Mouse (Mus musculus) lung, embryonic 16.5 days (tissue): Measurements from ENCODE around the gene Qars. TPM values are rescaled to one million over a fixed set of nuclear protein-coding genes. Genes with fewer than 3 reads are reported as not detected.

Source experiments
- ATAC-seq: fragments of 200-750 bp; cut with Nextera tagmentation; 2 replicates; pipeline ENCODE4 v1.8.0; 2017; ENCODE audit warnings: low read depth, mild to moderate bottlenecking, moderate library complexity
- H3K27ac ChIP-seq: fragments of 300-500 bp; sonication (generic); 2 replicates; pipeline ENCODE4 v1.5.1; 2014; ENCODE audit warnings: mild to moderate bottlenecking, control low read depth, low read length
- H3K27me3 ChIP-seq: fragments of 300-500 bp; sonication (generic); 2 replicates; pipeline ENCODE4 v1.6.1; 2014; ENCODE audit warnings: low read depth, low read length, mixed read lengths; ENCODE audit not compliant: control insufficient read depth, insufficient read depth
- H3K36me3 ChIP-seq: fragments of 300-500 bp; sonication (generic); 2 replicates; pipeline ENCODE4 v1.6.1; 2014; ENCODE audit warnings: low read length; ENCODE audit not compliant: control insufficient read depth, insufficient read depth
- H3K4me1 ChIP-seq: fragments of 300-500 bp; sonication (generic); replicated peaks from 2 replicates; pipeline ENCODE4 v1.6.1; 2014; ENCODE audit warnings: low read length, mixed read lengths; ENCODE audit not compliant: control insufficient read depth, insufficient read depth
- H3K4me2 ChIP-seq: fragments of 300-500 bp; sonication (generic); 2 replicates; pipeline ENCODE4 v1.6.1; 2014; ENCODE audit warnings: low read depth, low read length, control low read depth
- H3K4me3 ChIP-seq: fragments of 300-500 bp; sonication (generic); 2 replicates; pipeline ENCODE4 v1.5.1; 2014; ENCODE audit warnings: mild to moderate bottlenecking, low read length, control low read depth
- H3K9ac ChIP-seq: fragments of 300-500 bp; sonication (generic); 2 replicates; pipeline ENCODE4 v1.6.1; 2014; ENCODE audit warnings: low read length, control low read depth
- H3K9me3 ChIP-seq: fragments of 300-500 bp; sonication (generic); 2 replicates; pipeline ENCODE4 v1.6.1; 2016; ENCODE audit warnings: low read length; ENCODE audit not compliant: control insufficient read depth
- WGBS: fragments of 180-500 bp; shearing (Covaris S2); extraction: QIAGEN DNeasy Blood & Tissue Kit; methylation state at CpG from one replicate; pipeline ENCODE4 v1.1.7; 2014; 5-methylcytosine and 5-hydroxymethylcytosine counted together
- polyA plus RNA-seq: library from polyadenylated mRNA; unstranded; fragments of >200 nt; fragmentation: Nextera tagmentation; extraction: Ambion mirVana; gene quantifications from 2 replicates; pipeline ENCODE4 v1.2.1, GENCODE M21; 2015

The Qars gene
- polyA plus RNA-seq, 1 experiment from 2014 or later: 97.4 TPM

DNA sequence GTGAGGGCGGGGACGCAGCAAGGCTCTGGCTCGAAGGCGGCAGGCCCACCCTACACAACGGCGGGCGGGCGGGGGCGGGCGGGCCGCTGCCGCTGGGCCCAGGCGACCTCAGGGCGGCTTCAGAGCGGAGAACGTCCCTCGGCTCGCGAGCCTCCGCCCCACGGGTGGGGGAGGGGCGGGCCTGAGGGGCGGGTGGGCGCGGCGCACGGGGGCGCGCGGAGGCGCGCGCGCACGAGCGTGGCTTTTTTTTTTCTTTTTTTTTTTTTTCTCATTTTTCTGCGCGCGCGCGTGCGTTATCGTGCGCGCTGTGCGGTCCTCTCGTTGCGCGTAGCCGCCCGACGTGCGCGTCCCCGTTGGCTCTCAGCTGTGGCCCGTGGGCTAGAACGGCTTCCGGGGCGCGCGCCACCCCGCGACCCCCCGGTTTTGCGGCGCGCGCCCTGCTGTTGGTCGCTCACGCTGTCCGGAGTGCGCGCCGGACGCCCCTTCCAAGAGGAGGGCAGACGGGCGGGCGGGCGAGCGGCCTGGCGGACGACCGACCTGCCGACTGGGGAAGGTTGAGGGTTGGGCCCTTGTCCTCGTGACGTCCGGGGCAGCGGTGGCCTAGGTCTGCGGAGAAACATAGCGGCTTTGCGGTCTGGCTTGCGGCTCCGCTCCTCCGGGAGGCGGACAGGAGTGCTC lies 9.9 kb downstream of the Qars start:
- peak overlapping the region; percentile 61 for H3K4me2 ChIP-seq
- H3K27ac ChIP-seq: peak overlapping the region; percentile 99
- peak overlapping the region; percentile 100 for H3K4me3 ChIP-seq
- peaks cover 24% of the 10 kb centered on the region for H3K36me3 ChIP-seq
- peak overlapping the region; percentile 98 for H3K9ac ChIP-seq
- peaks cover 12% of the 10 kb centered on the region for H3K4me1 ChIP-seq
- peak; percentile 85 for ATAC-seq
- no peaks in the 10 kb centered on the region for H3K9me3 ChIP-seq
- no peaks in the 10 kb centered on the region for H3K27me3 ChIP-seq
- WGBS: under 1% methylated on average over 54 of the region's 95 CpGs

DNA sequence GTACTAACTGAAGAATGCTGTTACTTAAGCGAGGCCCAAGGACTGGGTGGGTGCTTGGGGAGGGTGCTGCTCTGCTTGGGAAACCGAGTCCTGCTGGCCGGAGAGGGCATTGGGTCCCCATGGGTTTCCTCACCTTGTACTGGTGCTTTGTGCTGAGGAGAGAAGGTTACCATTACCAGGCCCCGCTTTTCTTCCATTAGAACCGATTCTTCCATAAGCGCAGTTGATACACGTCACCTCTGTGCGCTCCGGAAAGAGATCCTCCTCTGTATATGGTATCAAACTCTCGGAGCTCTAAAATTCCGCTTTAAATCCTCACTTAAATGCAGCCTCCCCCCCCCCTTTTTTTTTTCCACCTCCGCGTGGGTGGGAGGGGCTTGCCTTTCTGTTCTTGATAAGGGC lies 10.4 kb downstream of the Qars start:
- Histone ChIP-seq H3K4me1 (peaks cover 12% of the 10 kb centered on the region), H3K4me2 (peak overlapping the region; percentile 61), H3K9me3 (no peaks in the 10 kb centered on the region), H3K27me3 (no peaks in the 10 kb centered on the region), H3K9ac (peak overlapping the region; percentile 98), H3K27ac (peak overlapping the region; percentile 99), H3K4me3 (peak overlapping the region; percentile 100), H3K36me3 (peaks cover 18% of the 10 kb centered on the region)
- WGBS: under 1% methylated on average over 13 of the region's 13 CpGs
- peak; percentile 7 for ATAC-seq

GRCm38 (mm10) chr9:108521604-108522003 lies 14.1 kb downstream of the Qars start:
- 86% methylated on average over 2 of the region's 2 CpGs for WGBS
- H3K27ac ChIP-seq: no peak overlapping the region
- ATAC-seq: no peak
- H3K9me3 ChIP-seq: no peaks in the 10 kb centered on the region
- no peak overlapping the region for H3K9ac ChIP-seq
- no peaks in the 10 kb centered on the region for H3K27me3 ChIP-seq
- H3K4me1 ChIP-seq: peaks cover 7% of the 10 kb centered on the region; the same call in 1 of the 2 replicates
- no peak overlapping the region for H3K4me2 ChIP-seq
- no peak overlapping the region for H3K4me3 ChIP-seq
- 0 out of 2 replicates have a peak, but pooled peaks cover 4% of the 10 kb centered on the region for H3K36me3 ChIP-seq

GRCm38 (mm10) chr9:108523341-108523740 lies 15.8 kb downstream of the Qars start:
- Histone ChIP-seq H3K9ac (no peak overlapping the region), H3K36me3 (peaks cover 6% of the 10 kb centered on the region; the same call in 1 of the 2 replicates), H3K4me3 (no peak overlapping the region), H3K27me3 (no peaks in the 10 kb centered on the region), H3K4me1 (peaks cover 7% of the 10 kb centered on the region; the same call in 1 of the 2 replicates), H3K27ac (no peak overlapping the region), H3K4me2 (no peak overlapping the region), H3K9me3 (no peaks in the 10 kb centered on the region)
- 93% methylated on average over 4 of the region's 4 CpGs for WGBS
- ATAC-seq: no peak

DNA sequence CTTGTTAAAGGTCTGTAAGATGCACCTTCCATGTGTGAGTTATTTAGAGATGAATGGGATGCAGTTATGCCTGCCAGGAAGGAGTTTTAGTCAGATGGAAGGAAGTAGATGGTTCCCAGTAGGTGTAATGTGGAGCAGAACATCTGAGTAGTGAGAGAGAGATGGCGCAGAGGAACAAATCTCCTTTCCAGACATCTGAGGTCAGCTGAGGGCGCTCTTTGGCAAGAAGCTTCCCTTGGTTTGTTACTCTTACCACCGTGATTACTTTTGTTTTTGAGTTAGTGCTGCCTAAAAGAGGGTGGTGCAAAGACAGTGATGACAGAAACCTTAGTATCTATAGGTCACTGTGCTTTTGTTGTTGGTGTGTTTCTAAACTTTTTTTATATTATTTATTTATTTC lies 17.9 kb downstream of the Qars start:
- 71% methylated on average over 3 of the region's 3 CpGs for WGBS
- no peak overlapping the region for H3K27ac ChIP-seq
- H3K9ac ChIP-seq: no peak overlapping the region
- no peaks in the 10 kb centered on the region for H3K27me3 ChIP-seq
- H3K36me3 ChIP-seq: peaks cover 16% of the 10 kb centered on the region
- ATAC-seq: no peak
- H3K4me1 ChIP-seq: no peaks in the 10 kb centered on the region
- H3K4me3 ChIP-seq: no peak overlapping the region
- H3K9me3 ChIP-seq: no peaks in the 10 kb centered on the region
- no peak overlapping the region for H3K4me2 ChIP-seq

- no peak overlapping the region for H3K9ac ChIP-seq
- ATAC-seq: no peak
- H3K36me3 ChIP-seq: peaks cover 48% of the 10 kb centered on the region
- H3K27me3 ChIP-seq: no peaks in the 10 kb centered on the region
- H3K4me1 ChIP-seq: no peaks in the 10 kb centered on the region
- H3K4me3 ChIP-seq: no peak overlapping the region
- no peak overlapping the region for H3K4me2 ChIP-seq
- H3K27ac ChIP-seq: no peak overlapping the region
- WGBS: 74% methylated on average over 1 of the region's 1 CpGs
- H3K9me3 ChIP-seq: no peaks in the 10 kb centered on the region
Observed at GRCm38 (mm10) chr9:108530954-108531353, 23.4 kb downstream of the Qars start.

DNA sequence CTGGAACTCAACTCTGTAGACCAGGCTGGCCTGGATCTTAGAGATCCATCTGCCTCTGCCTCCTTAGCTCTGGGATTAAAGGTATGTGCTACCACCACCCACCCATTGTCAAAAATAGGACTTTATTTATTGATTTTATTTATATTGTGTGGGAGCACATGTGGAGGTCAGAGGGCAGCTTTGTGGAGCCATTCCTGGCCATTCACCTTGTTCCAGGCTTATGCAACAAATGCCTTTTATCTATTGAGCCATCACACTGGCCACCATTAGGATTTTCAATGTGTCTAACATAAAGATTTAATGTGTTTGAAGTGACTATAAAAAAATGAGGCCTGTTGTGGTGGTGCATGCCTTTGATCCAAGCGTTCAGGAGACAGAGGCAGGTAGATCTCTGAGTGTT lies 24.0 kb downstream of the Qars start:
- Histone ChIP-seq H3K9ac (no peak overlapping the region), H3K9me3 (no peaks in the 10 kb centered on the region), H3K4me1 (no peaks in the 10 kb centered on the region), H3K27ac (no peak overlapping the region), H3K4me3 (no peak overlapping the region), H3K4me2 (no peak overlapping the region), H3K27me3 (no peaks in the 10 kb centered on the region), H3K36me3 (peaks cover 49% of the 10 kb centered on the region)
- WGBS: 93% methylated on average over 1 of the region's 1 CpGs
- no peak for ATAC-seq

- Histone ChIP-seq H3K4me1 (no peaks in the 10 kb centered on the region), H3K36me3 (peaks cover 56% of the 10 kb centered on the region), H3K9me3 (no peaks in the 10 kb centered on the region)
Observed at GRCm38 (mm10) chr9:108540846-108541245, 33.3 kb downstream of the Qars start.

GRCm38 (mm10) chr9:108545986-108546385 lies 38.5 kb downstream of the Qars start:
- no peak overlapping the region for H3K27ac ChIP-seq
- H3K4me3 ChIP-seq: no peak overlapping the region
- WGBS: 86% methylated on average over 3 of the region's 3 CpGs
- no peaks in the 10 kb centered on the region for H3K9me3 ChIP-seq
- peaks cover 59% of the 10 kb centered on the region for H3K36me3 ChIP-seq
- H3K9ac ChIP-seq: no peak overlapping the region
- no peak for ATAC-seq
- H3K4me1 ChIP-seq: no peaks in the 10 kb centered on the region
- H3K27me3 ChIP-seq: no peaks in the 10 kb centered on the region
- no peak overlapping the region for H3K4me2 ChIP-seq

More at GRCm38 (mm10) chr9:108540846-108541245, 33.3 kb downstream of the Qars start:
- no peaks in the 10 kb centered on the region for H3K27me3 ChIP-seq
- H3K4me2 ChIP-seq: no peak overlapping the region
- H3K9ac ChIP-seq: no peak overlapping the region
- ATAC-seq: no peak
- H3K4me3 ChIP-seq: no peak overlapping the region
- H3K27ac ChIP-seq: no peak overlapping the region
